Mouse (Mus musculus) testis, postnatal 14 days (tissue): ENCODE measurements around the gene Abcf3.
A peak's percentile ranks its signal among the peaks of the same experiment; 100 is the strongest.

ENCODE experiments used
- DNase-seq: peaks from one replicate; pipeline ENCODE4 v3.0.0; 2021; ENCODE audit warnings: low spot score

Abcf3 gene

GRCm38 (mm10) chr16:20548096-20548948 is at the start of gene Abcf3:
Gene Abcf3 (plus strand): TSS chr16:20548577.
- peak; percentile 99 for DNase-seq

GRCm38 (mm10) chr16:20498677-20499475 is 49.5 kb upstream of the Abcf3 start, which contains the start of gene Eif2b5:
Gene Eif2b5 (plus strand): TSS chr16:20498817.
- peak; percentile 92 for DNase-seq

- no peak for DNase-seq
These were observed 42.4 kb upstream of the Abcf3 start for GRCm38 (mm10) chr16:20506000-20506399.

GRCm38 (mm10) chr16:20509349-20509748 is 39.0 kb upstream of the Abcf3 start:
- DNase-seq: peak; percentile 29

- no peak for DNase-seq
These were observed 37.0 kb upstream of the Abcf3 start for GRCm38 (mm10) chr16:20511277-20511847.

GRCm38 (mm10) chr16:20516032-20516431 is 32.3 kb upstream of the Abcf3 start:
- DNase-seq: no peak

- peak; percentile 88 for DNase-seq
These were observed 31.6 kb upstream of the Abcf3 start, which contains the start of gene Dvl3 for GRCm38 (mm10) chr16:20516726-20517201. Gene Dvl3 (plus strand): TSS chr16:20516982.

GRCm38 (mm10) chr16:20517216-20517615 is 31.2 kb upstream of the Abcf3 start:
- DNase-seq: peak; percentile 30

GRCm38 (mm10) chr16:20517701-20518374 is 30.5 kb upstream of the Abcf3 start:
- DNase-seq: no peak

- DNase-seq: no peak
These were observed 24.5 kb upstream of the Abcf3 start for GRCm38 (mm10) chr16:20523886-20524285.

- DNase-seq: no peak
These were observed 19.6 kb upstream of the Abcf3 start for GRCm38 (mm10) chr16:20528779-20529178.

GRCm38 (mm10) chr16:20529375-20529774 is 19.0 kb upstream of the Abcf3 start:
- DNase-seq: no peak

- no peak for DNase-seq
These were observed 17.4 kb upstream of the Abcf3 start for GRCm38 (mm10) chr16:20530941-20531340.

GRCm38 (mm10) chr16:20534617-20535295 is 13.6 kb upstream of the Abcf3 start:
- no peak for DNase-seq

- DNase-seq: peak; percentile 97
These were observed 12.9 kb upstream of the Abcf3 start, which contains the start of gene Ap2m1 for GRCm38 (mm10) chr16:20535296-20536080. Gene Ap2m1 (plus strand): TSS chr16:20535478.

GRCm38 (mm10) chr16:20536081-20536665 is 12.2 kb upstream of the Abcf3 start:
- no peak for DNase-seq

- no peak for DNase-seq
These were observed 11.3 kb upstream of the Abcf3 start for GRCm38 (mm10) chr16:20537071-20537471.

GRCm38 (mm10) chr16:20537601-20538320 is 10.6 kb upstream of the Abcf3 start:
- no peak for DNase-seq

- DNase-seq: no peak
These were observed 8.7 kb upstream of the Abcf3 start for GRCm38 (mm10) chr16:20539649-20540048.
